Mouse (Mus musculus) spleen, postnatal 4 days (tissue): Measurements from ENCODE around the gene Ispd.

Experiments used
- DNase-seq, 2 experiments: peaks; one replicate each; pipeline ENCODE4 v3.0.0; 2022; ENCODE audit warnings: low spot score in 2 of 2

The Ispd gene

GRCm38 (mm10) chr12:36468325-36469044, 87.2 kb downstream of the Ispd start:
- no peak for DNase-seq

DNA sequence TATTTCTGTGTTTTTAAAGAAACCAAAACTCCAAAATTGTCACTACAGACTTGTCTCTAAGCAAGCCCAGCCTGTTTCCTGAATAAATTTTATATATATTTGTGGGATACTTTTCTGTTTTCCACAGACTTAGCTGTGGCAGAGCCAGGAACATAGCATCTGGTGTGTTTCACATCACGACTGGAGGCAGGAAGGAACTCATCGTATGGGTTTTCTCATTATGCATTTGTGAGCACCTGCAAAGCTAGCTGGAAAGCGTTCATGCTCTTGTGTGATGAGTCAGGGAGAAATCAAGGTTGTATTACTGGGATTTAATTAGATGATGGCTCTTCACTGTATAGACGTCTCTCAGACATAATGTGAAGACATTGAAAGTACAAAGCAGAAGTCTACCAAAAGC, 90.2 kb downstream of the Ispd start:
- no peak for DNase-seq

DNA sequence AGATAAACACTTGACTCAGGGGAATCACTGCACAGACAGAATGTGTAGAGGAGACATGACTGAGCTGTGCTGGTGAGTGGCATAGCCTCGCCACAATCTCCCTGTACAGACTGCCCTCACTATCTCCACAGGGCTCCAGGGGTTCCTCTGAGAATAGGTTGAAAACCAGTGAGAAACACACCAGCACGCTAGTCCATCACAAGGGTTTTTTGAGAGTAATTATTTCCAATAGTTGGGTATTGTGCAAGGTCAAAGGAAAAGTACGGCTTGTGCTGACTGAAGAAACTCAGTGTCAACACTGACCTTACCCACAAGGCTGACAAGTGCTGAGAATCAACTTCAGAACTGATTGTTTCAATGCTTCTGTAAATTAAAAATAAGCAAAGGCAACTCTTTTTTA, 92.9 kb downstream of the Ispd start:
- no peak for DNase-seq

GRCm38 (mm10) chr12:36475269-36475668, 94.0 kb downstream of the Ispd start:
- no peak for DNase-seq

- no peak for DNase-seq
These were observed 95.2 kb downstream of the Ispd start for GRCm38 (mm10) chr12:36476476-36476875.

DNA sequence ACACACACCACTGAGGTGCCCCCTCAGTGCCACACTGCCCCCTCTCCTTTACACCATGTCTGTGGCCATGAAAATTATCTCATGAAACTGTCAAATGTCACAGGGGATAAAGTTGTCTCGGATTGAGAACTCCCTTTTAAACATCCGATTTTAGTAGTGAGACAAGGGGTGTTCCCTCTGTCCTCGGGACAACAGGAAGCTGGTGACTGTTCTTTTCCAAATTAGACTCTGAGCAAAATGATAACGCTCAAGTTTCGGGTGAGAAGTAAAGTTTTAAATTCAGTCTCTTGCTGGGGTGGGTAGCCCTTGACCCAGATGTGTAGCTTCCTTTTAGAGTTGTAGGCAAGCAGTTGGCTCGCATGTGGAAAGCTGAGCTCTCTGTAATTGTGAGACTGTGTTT, 96.3 kb downstream of the Ispd start:
- DNase-seq, result no peak

DNA sequence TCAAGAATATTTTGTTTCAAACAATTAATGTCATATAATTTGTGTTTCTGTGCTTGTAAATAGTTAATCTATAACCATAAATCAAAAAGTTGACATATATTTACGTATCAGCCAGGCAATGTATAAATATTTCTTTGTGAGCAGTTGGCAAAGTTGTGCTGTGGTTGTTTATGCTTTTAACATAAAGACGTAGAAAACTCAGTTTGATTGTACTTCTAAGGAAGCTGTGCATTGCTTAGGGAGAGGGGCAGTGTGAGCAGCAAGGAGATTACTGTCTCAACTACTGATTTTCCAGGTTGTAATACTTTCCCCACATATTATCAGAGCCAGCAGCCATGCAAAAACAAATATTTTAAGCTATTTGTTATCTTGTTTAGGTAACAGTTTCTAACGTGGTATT, 96.7 kb downstream of the Ispd start:
- DNase-seq, result no peak

- no peak for DNase-seq
These were observed 100.5 kb downstream of the Ispd start for GRCm38 (mm10) chr12:36481742-36482141.

DNA sequence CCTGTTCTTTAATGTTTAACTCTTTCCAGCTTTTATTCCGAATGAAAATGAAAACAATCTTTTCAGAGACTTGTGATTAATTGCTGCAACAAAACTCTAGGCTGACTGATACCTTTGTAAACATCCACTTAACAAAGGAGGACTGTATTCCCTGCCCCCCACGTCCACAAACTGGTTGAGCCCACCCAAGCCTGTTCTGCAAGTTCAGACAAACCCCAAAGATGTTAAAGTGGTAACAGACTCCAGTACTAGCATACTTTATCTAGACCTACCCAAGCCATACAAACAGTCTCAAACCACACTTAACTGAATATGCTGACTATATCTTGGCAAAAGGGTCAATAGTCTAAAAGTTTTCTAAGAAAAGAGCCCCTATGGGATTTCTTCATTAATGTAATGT, 102.1 kb downstream of the Ispd start:
- no peak for DNase-seq

- no peak for DNase-seq
These were observed 116.3 kb downstream of the Ispd start for GRCm38 (mm10) chr12:36497565-36497964.

DNA sequence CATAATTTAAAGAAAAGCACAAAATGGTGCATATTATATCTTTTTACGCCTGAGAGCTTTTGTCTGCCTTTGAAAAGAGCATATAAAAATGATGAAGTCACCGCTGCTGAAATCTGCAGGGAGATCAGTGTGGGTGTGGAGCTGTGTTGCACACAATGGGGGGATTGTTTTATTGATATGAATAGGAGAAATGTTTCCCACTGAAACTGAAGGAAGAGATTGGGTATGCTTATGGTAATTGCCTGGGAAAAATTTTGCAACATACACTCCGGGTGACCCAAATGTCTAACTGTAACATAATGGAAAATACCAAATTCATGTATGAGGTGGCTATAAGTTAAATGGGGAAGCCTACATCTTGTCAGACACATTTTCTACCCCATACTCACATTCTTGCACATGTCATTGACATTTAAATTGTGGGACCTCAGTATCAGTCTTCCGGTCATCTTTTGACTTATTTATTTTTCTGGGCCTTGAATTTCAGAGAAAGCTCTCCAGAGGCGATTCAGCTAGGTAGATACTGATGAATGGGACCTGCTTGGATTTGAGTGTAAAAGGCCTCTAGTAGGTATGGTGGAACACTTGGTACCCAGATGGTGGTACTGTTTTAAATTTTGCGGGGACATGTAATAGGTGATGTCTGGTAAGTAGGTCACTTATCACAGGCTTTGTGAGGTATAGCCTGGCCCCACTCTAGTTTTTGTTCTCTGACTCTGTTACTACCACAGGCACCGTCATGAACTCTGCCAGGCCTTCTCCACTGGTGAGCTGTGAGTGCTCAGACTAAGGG, 126.1 kb downstream of the Ispd start:
- no peak for DNase-seq

- DNase-seq, result no peak
These were observed 128.8 kb downstream of the Ispd start for GRCm38 (mm10) chr12:36509954-36510642.

- DNase-seq, result no peak
These were observed 140.5 kb downstream of the Ispd start for GRCm38 (mm10) chr12:36521774-36522173.

DNA sequence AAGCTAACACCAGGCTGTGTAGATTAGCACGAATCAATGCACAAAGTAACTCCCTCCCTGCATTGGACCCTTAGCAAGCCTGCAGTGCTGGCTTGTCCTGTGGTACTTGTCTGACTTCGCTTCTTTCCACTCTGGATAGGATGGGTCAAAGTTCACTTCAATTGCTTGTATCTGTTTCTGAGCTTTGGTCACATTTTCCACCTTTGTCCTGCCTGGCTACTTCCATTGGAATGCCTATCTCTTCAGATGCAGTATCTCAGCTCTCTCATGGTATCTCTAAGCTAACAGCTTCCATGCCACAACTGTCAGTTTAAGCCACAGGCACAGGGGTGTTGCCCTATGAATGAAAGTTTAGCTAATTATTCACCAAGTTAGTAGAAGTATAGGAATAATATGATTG, 142.3 kb downstream of the Ispd start:
- DNase-seq, result no peak

- no peak for DNase-seq
These were observed 149.7 kb downstream of the Ispd start for GRCm38 (mm10) chr12:36530920-36531319.

DNA sequence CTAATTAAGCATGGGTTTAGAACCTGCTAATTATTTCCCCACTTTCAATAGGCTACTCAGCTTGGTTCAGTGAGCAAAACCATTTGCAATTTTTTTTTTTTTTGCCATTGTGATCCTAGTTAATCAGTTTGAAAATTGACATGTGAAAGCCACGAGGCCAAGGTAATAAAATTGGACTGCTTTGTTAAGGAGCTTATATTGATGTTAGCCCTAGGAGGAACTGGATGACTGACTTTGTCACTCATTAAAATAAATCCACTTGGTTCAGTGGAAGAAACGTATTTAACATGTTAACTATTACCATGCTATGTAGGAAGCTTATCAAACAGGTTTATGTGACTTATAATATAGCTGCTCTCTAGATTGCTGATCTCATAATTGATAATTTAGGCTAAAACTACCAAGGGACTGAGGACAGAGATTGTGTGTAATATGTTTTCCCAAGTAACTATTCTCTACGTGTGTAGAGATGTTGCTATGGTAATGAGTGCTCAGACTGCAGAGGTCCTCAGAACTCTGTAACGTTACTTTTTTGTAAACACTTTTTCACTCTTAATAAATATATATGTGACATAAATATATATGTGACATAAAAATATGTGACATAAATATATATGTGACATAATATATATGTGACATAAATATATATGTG, 150.3 kb downstream of the Ispd start:
- no peak for DNase-seq

DNA sequence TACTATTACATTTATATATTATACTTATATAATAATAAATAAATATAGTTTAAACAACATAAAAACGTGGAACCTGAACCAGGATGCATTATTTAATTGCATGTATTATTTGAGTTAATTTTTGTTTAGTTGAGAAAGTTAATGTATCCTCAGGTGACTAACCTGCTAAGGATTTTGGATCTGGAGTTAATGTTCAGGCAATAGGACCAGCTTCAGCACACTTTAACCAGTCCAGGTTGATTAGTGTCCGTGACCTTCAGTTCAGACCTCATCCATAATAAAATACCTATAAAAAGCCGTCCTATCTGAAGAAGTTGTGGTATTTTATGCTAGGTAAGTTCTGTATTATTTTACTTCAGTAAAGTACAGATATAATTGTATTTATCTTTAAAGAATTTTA, 151.3 kb downstream of the Ispd start:
- DNase-seq, result no peak

GRCm38 (mm10) chr12:36533160-36533900, 152.1 kb downstream of the Ispd start:
- DNase-seq, result no peak

DNA sequence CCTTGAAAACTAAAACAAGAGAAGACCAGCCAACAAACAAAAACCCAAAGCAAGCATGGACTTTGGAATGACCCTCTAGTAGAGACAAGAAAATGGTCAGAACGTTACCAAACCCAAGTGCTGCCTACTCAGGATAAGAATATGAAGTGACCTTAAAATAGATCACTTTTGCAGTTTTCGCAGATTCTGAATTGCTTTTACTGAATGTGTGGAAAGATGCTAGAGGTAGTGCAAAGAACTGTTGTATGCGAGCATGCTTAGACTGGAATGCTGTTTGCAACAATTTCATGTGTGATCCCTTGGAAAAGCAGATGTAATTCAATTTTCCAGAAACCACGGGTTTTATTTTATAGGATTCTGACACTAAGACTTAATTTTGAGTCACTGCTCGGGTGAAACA, 153.3 kb downstream of the Ispd start:
- DNase-seq, result no peak

DNA sequence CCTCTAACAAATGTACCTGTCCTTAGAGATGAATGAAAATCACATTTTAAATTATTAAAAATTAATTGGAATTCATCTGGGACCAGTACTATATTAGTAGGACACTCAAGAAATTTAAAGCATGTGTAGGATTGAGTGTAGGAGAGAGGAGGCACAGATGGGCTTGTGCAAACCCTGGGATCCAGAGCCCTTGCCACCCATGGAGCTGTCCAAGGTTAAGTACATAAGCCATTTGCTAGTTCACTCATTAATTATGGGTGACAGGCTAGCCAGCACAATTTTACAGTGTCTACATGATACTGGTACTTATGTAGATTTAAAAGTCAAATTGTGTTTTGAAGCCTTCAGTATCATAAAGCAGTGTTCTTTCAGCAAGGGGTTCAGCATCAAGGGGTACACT, 164.1 kb downstream of the Ispd start:
- no peak for DNase-seq

DNA sequence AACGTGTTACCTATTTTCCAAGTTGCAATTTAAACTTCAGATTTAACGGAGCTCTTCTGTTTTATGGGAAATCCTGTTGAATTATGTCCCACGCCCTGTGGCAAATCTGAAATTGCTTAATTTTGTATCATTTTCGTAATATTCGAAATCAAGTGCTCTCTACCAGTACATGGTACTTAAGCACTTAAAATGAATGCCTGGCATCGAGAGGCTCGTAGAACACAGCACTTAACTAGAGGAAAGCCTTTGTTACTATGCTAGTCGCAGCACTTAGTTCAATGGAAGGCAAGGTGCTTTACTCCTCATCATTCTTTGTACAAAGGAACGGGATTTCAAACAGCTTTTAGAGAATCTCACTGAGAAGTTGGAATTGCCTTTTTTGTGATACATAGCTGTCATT, 168.2 kb downstream of the Ispd start:
- DNase-seq, result no peak

DNA sequence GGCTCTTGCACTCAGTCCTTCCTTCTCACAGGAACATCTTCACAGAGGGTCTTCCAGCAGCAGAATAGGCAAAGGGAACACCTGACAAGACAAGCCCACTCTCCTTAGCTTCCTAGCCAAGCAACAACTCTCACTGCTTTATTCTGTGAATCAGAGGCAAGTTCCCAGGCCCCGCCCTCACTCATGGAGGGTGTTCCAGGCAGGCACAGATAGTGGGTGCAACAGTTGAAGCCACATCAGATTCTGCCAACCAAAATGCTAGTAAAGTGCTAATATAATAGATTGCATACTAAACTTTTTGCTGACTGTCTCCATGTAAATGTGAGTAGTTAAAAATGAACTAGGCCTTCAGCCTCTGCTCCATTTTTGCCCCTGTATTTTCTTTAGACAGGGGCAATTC, 173.4 kb downstream of the Ispd start:
- no peak for DNase-seq
